Mouse (Mus musculus) bone marrow macrophage, adult 2 months (primary cell): Measurements from ENCODE around the gene Plvap.

ENCODE experiments used
- CTCF ChIP-seq: IDR thresholded peaks from 2 replicates; pipeline ENCODE4 v1.5.1; 2012; ENCODE audit warnings: low read depth, mild to moderate bottlenecking, low read length, moderate library complexity
- POLR2A ChIP-seq: IDR thresholded peaks from 2 replicates; pipeline ENCODE4 v1.6.1; 2012; ENCODE audit warnings: mild to moderate bottlenecking, low read depth, low read length, borderline replicate concordance

DNA sequence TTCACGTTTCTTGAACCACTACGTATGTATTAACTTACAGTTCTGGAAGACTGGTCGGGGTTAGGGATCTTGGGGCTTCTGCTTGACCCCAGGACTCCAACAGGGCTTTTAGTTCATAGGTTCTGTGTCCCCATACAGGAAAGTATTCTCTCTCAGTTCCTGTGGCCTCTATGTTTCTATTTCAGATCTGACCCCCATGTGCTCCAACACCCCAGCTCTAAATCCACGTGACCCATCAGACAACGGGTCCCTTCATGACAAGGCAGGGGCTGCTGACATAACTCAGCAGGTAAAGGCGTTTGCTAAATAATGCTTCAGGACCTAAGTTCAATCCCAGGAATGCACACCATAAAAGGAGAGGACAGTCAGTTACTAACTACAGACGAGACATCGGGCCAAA lies 45.8 kb downstream of the Plvap start:
- TF ChIP-seq CTCF (no peak), POLR2A (no peak)
